Mouse (Mus musculus) splenic B cell, adult 2 months (primary cell): ENCODE data around the gene Zdhhc14.
A peak's percentile ranks its signal among the peaks of the same experiment; 100 is the strongest.

ENCODE experiments used
- DNase-seq: peaks from one replicate; pipeline ENCODE4 v3.0.0-alpha.2; 2011; ENCODE audit warnings: low read depth, low spot score
- H3K27me3 ChIP-seq: 2 replicates; pipeline ENCODE4 v1.6.1; 2012; ENCODE audit warnings: mild to moderate bottlenecking, low read length, moderate library complexity, mixed read lengths; ENCODE audit not compliant: control insufficient read depth, poor library complexity, insufficient read depth, severe bottlenecking
- H3K36me3 ChIP-seq: 2 replicates; pipeline ENCODE4 v1.6.1; 2012; ENCODE audit warnings: mild to moderate bottlenecking, low read length, moderate library complexity, mixed read lengths; ENCODE audit not compliant: control insufficient read depth, poor library complexity, insufficient read depth, severe bottlenecking

The Zdhhc14 gene

DNA sequence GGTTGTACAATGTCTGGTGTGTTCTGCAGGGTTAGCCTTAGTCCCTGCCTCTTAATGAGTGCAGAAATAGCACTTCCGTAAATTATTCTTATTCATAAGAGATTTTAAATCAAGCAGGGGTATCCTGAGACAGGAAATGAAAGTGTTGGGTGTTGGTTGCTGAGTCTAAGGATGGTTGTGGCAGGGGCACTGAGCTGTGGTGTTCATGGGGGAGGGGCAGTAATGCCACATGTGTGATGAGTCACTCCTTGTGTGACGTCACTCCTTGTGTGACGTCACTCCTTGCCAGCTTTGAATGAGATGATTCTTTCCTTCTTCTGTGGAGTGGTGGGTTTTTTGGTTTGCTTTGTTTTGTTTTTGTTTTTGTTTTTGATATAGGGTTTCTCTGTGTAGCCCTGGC, 134.0 kb downstream of the Zdhhc14 start:
- H3K27me3 ChIP-seq = no peaks in the 10 kb centered on the region
- DNase-seq = peak; percentile 89
- H3K36me3 ChIP-seq = no peaks in the 10 kb centered on the region; the same call in 1 of the 2 replicates

DNA sequence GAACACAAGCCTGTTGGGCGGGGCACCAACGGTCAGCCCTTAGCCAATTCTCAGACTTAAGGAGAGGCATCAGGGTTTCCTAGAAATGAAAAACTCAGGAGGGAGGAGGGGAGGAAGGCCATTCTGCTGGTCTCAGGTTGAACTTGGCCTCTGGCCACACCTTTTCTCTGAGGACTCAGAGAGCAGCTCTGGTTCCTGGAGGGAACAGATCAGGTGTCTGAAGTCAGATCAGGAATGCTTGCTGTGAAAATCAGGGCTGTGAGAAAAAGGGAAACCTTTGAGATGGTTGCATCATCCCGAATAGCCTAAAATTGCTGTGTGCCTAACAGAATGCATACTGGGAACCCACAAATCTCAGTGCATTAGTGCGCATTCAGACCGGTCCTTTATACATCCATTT, 135.3 kb downstream of the Zdhhc14 start:
- no peaks in the 10 kb centered on the region for H3K27me3 ChIP-seq
- no peaks in the 10 kb centered on the region; the same call in 1 of the 2 replicates for H3K36me3 ChIP-seq
- no peak for DNase-seq

GRCm38 (mm10) chr17:5629651-5630050, 137.3 kb downstream of the Zdhhc14 start:
- Histone ChIP-seq H3K36me3 (no peaks in the 10 kb centered on the region; the same call in 1 of the 2 replicates), H3K27me3 (no peaks in the 10 kb centered on the region)
- no peak for DNase-seq

DNA sequence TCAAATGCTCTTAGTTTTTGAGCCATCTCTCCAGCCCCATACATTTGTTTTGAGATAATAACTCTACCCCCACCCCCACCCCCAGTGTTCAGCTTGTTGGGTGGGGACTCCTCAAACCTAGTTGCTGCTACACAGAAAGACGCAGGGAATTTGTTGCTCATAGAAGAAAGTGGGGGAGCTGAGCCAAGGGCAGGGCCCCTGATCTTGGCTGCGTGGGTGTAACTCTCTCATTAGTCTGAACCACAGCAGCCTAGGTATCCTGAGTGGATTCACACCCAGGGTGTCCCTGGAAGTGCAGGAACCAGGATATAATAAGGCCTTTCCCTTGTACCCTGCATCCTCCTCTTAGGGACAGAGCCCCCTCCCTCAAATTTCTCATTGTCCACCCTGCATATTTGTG, 142.9 kb downstream of the Zdhhc14 start:
- DNase-seq = no peak
- H3K27me3 ChIP-seq = no peaks in the 10 kb centered on the region

DNA sequence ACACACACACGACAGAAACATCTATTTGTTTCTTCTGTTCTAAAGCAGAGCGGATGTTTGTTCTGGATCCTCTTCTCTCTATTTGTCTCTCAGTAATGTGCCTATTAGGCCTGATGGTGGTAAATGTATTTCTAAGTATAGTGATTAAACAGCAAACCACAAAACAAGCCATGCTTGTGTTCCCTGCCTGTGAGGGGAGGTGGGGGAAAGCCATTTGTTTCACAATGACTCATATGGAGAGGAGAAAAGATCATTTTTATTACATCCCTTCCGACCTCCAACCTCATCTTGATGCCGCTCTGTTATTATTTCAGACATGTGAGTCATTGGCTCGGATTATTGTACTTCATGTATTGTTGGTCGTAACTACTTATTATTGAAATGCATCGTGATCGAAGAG, 149.1 kb downstream of the Zdhhc14 start:
- DNase-seq = peak; percentile 11
- H3K36me3 ChIP-seq = no peaks in the 10 kb centered on the region
- H3K27me3 ChIP-seq = no peaks in the 10 kb centered on the region

More for the DNA sequence above, 142.9 kb downstream of the Zdhhc14 start:
- H3K36me3 ChIP-seq = no peaks in the 10 kb centered on the region

GRCm38 (mm10) chr17:5642918-5643721, 150.8 kb downstream of the Zdhhc14 start:
- DNase-seq = no peak
- no peaks in the 10 kb centered on the region for H3K36me3 ChIP-seq
- no peaks in the 10 kb centered on the region for H3K27me3 ChIP-seq

DNA sequence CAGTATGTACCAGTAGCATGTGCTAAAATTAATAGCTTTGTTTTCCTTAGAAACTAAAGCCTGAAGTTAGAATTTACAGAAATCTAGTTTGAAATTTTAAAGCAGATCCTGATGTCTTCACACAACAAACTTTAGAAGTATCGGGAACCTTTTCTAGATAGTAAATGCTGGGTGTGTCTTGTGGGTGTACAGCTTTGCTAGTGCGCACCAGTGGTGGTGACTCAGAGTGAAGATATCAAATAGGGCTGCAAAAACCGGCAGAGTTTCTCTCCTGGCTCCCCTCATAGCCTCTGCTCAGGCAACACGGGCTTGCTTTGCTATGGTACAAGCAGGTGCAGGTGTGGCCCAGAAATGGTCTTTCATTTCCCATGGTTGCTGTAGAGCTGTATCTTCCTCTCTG, 157.8 kb downstream of the Zdhhc14 start:
- Histone ChIP-seq H3K36me3 (no peaks in the 10 kb centered on the region), H3K27me3 (no peaks in the 10 kb centered on the region)
- no peak for DNase-seq

- Histone ChIP-seq H3K36me3 (no peaks in the 10 kb centered on the region), H3K27me3 (no peaks in the 10 kb centered on the region)
- no peak for DNase-seq
Measured at GRCm38 (mm10) chr17:5650642-5651041, 158.3 kb downstream of the Zdhhc14 start.

GRCm38 (mm10) chr17:5651551-5651950, 159.2 kb downstream of the Zdhhc14 start:
- DNase-seq = no peak
- Histone ChIP-seq H3K36me3 (no peaks in the 10 kb centered on the region), H3K27me3 (no peaks in the 10 kb centered on the region)

DNA sequence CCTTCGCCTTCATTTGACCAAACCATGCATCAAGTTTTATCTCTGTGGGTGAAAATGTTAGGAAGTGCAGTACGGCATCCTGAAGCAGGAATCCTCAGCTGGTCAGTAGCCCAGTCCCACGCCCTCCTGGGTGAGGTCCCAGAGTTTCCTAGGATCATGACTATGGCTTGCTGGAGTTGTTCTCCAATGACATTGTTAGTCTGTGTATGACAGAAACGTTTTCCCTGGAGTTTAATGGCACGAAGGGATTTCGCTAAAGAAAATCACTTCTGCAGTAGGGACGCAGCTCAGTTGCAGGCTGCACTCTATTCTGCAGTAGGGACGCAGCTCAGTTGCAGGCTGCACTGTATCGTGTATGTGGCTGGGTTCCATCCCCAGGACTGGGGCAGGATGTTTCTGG, 161.6 kb downstream of the Zdhhc14 start:
- H3K36me3 ChIP-seq = no peaks in the 10 kb centered on the region
- no peaks in the 10 kb centered on the region for H3K27me3 ChIP-seq
- DNase-seq = no peak

DNA sequence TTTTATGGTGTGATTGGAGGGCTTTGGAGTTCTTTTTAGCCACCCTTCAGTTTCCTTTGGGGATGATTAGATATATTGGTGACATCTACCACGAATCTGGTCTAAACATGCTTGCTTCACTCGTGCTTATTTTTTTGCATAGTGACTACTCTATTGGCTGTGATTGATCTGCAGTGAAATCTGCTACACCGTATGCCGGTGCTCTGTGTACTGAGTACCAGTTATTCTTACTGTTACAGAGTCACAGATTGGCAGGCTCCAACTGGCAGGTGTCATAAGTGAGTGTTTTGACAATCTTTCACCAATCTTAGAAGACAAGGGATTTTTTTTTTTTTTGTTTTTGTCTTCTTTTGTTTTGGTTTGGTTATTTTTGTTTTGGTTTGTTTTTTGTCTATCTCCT, 163.2 kb downstream of the Zdhhc14 start:
- no peaks in the 10 kb centered on the region for H3K36me3 ChIP-seq
- DNase-seq = no peak
- no peaks in the 10 kb centered on the region for H3K27me3 ChIP-seq

DNA sequence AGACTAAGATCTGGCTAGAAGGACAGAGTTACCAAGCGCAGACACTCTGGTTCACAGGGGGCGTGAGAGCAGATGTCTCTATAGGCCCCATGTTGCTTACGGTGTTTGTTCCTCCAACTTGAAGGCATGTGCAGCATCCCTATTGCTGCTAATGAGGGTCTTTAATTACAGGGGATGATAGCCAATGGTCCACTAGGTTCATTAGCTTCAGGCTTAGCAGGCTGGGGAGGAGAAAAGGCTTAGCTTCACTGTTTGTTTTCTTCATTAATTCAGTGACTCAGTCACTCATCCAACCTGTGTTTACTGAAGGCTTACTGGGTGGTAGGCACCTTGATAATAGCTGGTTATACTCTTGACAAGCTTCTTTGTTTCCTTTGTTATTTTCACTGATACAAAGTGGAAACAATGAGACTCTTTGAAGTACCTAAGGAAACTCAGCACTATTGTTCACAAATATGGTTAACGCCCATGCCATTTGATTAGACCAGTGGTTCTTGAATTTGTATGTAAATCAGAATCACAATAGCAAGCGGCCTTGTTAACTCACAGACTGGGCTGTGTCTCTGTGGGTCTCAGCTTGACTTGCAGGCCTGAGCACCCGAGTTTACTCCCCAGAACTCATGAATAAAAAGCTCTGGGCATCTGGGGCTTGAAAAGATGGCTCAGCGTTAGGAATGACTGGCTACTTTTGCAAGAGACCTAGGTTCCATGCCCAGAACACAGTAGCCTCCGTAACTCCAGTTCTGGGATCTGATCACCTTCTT, 168.1 kb downstream of the Zdhhc14 start:
- no peak for DNase-seq
- H3K36me3 ChIP-seq = no peaks in the 10 kb centered on the region
- H3K27me3 ChIP-seq = no peaks in the 10 kb centered on the region

GRCm38 (mm10) chr17:5666652-5667051, 174.3 kb downstream of the Zdhhc14 start:
- DNase-seq = no peak

GRCm38 (mm10) chr17:5668456-5668855, 176.1 kb downstream of the Zdhhc14 start:
- no peaks in the 10 kb centered on the region for H3K36me3 ChIP-seq
- no peak for DNase-seq
- no peaks in the 10 kb centered on the region for H3K27me3 ChIP-seq

More at GRCm38 (mm10) chr17:5666652-5667051, 174.3 kb downstream of the Zdhhc14 start:
- Histone ChIP-seq H3K36me3 (no peaks in the 10 kb centered on the region), H3K27me3 (no peaks in the 10 kb centered on the region)

DNA sequence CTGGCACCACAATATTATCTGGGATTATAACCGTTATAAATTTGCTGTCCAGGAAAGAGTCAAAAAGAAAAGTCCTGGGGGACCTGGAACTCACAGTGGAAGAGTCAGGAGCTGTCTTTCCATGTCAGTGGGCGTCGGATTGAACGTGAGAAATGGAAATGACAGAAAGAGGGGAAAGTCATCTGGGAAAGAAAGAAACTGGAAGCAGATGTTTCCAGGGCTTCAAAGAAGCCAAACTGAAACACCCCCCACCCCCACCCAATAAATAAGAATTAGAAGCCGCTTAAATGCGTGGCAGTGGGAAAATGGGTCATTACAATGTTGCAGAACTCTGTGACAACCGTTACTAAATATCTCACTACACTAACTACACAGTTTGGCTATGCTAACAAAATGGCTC, 176.6 kb downstream of the Zdhhc14 start:
- Histone ChIP-seq H3K36me3 (no peaks in the 10 kb centered on the region), H3K27me3 (no peaks in the 10 kb centered on the region)
- DNase-seq = no peak
